Mouse (Mus musculus) heart, embryonic 11.5 days (tissue): ENCODE data around the gene 1700084M14Rik. TPM values are rescaled to one million over a fixed set of nuclear protein-coding genes. Genes with fewer than 3 reads are reported as not detected.
"Not testable (repeated sequence)": the region's sequence is repeated elsewhere in the genome, so short reads cannot be mapped to it uniquely, and the experiment has no call there.

Experiments used
- ATAC-seq: fragments of 200-750 bp; cut with Nextera tagmentation; replicated peaks from 2 replicates; pipeline ENCODE4 v1.8.0; 2017; ENCODE audit warnings: moderate library complexity; ENCODE audit not compliant: insufficient number of reproducible peaks, low FRiP score, low TSS enrichment
- H3K27ac ChIP-seq: fragments of 300-500 bp; sonication (generic); 2 replicates; pipeline ENCODE4 v1.5.1; 2014; ENCODE audit warnings: mild to moderate bottlenecking, low read depth, low read length
- H3K27me3 ChIP-seq: fragments of 300-500 bp; sonication (generic); 2 replicates; pipeline ENCODE4 v1.6.1; 2014; ENCODE audit warnings: mild to moderate bottlenecking, low read length, mixed read lengths; ENCODE audit not compliant: control insufficient read depth, insufficient read depth
- H3K36me3 ChIP-seq: fragments of 300-500 bp; sonication (generic); 2 replicates; pipeline ENCODE4 v1.6.1; 2014; ENCODE audit warnings: mild to moderate bottlenecking, low read length, moderate library complexity, mixed read lengths; ENCODE audit not compliant: control insufficient read depth, insufficient read depth
- H3K4me1 ChIP-seq: fragments of 300-500 bp; sonication (generic); 2 replicates; pipeline ENCODE4 v1.6.1; 2014; ENCODE audit warnings: low read length; ENCODE audit not compliant: control insufficient read depth, insufficient read depth
- H3K4me2 ChIP-seq: fragments of 300-500 bp; sonication (generic); 2 replicates; pipeline ENCODE4 v1.6.1; 2014; ENCODE audit warnings: mild to moderate bottlenecking, moderate library complexity
- H3K4me3 ChIP-seq: fragments of 300-500 bp; sonication (generic); 2 replicates; pipeline ENCODE4 v1.5.1; 2014; ENCODE audit warnings: low read depth, low read length
- H3K9ac ChIP-seq: fragments of 300-500 bp; sonication (generic); 2 replicates; pipeline ENCODE4 v1.6.1; 2014; ENCODE audit warnings: mild to moderate bottlenecking, low read depth, low read length, moderate library complexity
- H3K9me3 ChIP-seq: fragments of 300-500 bp; sonication (generic); replicated peaks from 2 replicates; pipeline ENCODE4 v1.6.1; 2016; ENCODE audit warnings: low read length; ENCODE audit not compliant: control insufficient read depth
- WGBS: fragments of 180-500 bp; shearing (Covaris S2); extraction: QIAGEN DNeasy Blood & Tissue Kit; methylation state at CpG from one replicate; pipeline ENCODE4 v1.1.7; 2014; ENCODE audit not compliant: insufficient replicate concordance; 5-methylcytosine and 5-hydroxymethylcytosine counted together
- polyA plus RNA-seq: library from polyadenylated mRNA; unstranded; fragments of >200 nt; fragmentation: Nextera tagmentation; extraction: Ambion mirVana; gene quantifications from 2 replicates; pipeline ENCODE4 v1.2.1, GENCODE M21; 2014

Gene 1700084M14Rik
- not detected in 2 replicates for polyA plus RNA-seq

DNA sequence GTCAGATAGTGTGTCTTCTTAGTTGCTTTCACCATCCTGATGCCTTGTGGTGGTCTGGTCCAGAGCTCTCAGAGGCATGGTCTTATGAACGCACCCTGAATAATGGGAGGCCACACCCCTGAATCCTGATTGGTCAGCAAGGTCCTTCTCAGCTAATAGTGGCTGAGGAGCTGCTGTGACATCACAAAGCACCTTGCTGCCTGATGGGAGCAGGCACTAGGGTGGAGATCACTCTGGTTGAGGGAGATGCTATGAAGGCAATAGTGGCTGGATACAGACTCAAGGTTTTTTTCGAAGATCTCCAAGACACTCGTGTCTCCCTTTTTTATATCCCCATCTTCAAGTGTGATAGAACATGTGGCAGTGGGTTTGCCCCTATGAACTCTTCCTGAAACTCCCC, at the start of gene 1700084M14Rik:
TSS of gene 1700084M14Rik (minus strand) at position 101 of the 400 bp plus-strand sequence.
- 80% methylated on average over 3 of the region's 3 CpGs for WGBS
- H3K27ac ChIP-seq, H3K9me3 ChIP-seq, H3K4me1 ChIP-seq, H3K4me2 ChIP-seq, ATAC-seq, H3K4me3 ChIP-seq, H3K36me3 ChIP-seq, H3K27me3 ChIP-seq, H3K9ac ChIP-seq: not testable (repeated sequence)

Other genes starting within 250 kb of the 1700084M14Rik start
- gene Mageb2, start 244.2 kb downstream of the 1700084M14Rik start, polyA plus RNA-seq = not detected in 2 replicates
- not detected in 2 replicates for gene Gm5072, start 183.4 kb downstream of the 1700084M14Rik start, polyA plus RNA-seq
- gene Gm8914, start 95.8 kb downstream of the 1700084M14Rik start, polyA plus RNA-seq = not detected in 2 replicates
- gene Gm14781, start 56.3 kb upstream of the 1700084M14Rik start, polyA plus RNA-seq = not detected in 2 replicates
- gene Mageb5, start 207.1 kb upstream of the 1700084M14Rik start, polyA plus RNA-seq = not detected in 2 replicates